Mouse (Mus musculus) heart, embryonic 15.5 days (tissue): Measurements from ENCODE around the gene Itgad. TPM values are rescaled to one million over a fixed set of nuclear protein-coding genes. Genes with fewer than 3 reads are reported as not detected.

Experiments
- ATAC-seq: fragments of 200-750 bp; cut with Nextera tagmentation; replicated peaks from 2 replicates; pipeline ENCODE4 v1.8.0; 2017; ENCODE audit warnings: low read depth, moderate TSS enrichment; ENCODE audit not compliant: insufficient number of reproducible peaks, insufficient read depth, low FRiP score
- H3K27ac ChIP-seq: fragments of 300-500 bp; sonication (generic); 2 replicates; pipeline ENCODE4 v1.5.1; 2015; ENCODE audit warnings: mild to moderate bottlenecking, inconsistent platforms
- H3K27me3 ChIP-seq: fragments of 300-500 bp; sonication (generic); 2 replicates; pipeline ENCODE4 v1.6.1; 2015; ENCODE audit warnings: inconsistent platforms
- H3K36me3 ChIP-seq: fragments of 300-500 bp; sonication (generic); 2 replicates; pipeline ENCODE4 v1.6.1; 2015; ENCODE audit warnings: mild to moderate bottlenecking, inconsistent platforms
- H3K4me1 ChIP-seq: fragments of 300-500 bp; sonication (generic); replicated peaks from 2 replicates; pipeline ENCODE4 v1.6.1; 2015; ENCODE audit warnings: inconsistent platforms
- H3K4me2 ChIP-seq: fragments of 300-500 bp; sonication (generic); 2 replicates; pipeline ENCODE4 v1.6.1; 2015; ENCODE audit warnings: inconsistent platforms, mild to moderate bottlenecking, moderate library complexity
- H3K4me3 ChIP-seq: fragments of 300-500 bp; sonication (generic); 2 replicates; pipeline ENCODE4 v1.5.1; 2015; ENCODE audit warnings: mild to moderate bottlenecking, inconsistent platforms
- H3K9ac ChIP-seq: fragments of 300-500 bp; sonication (generic); 2 replicates; pipeline ENCODE4 v1.6.1; 2015; ENCODE audit warnings: mild to moderate bottlenecking, inconsistent platforms
- H3K9me3 ChIP-seq: fragments of 300-500 bp; sonication (generic); replicated peaks from 2 replicates; pipeline ENCODE4 v1.6.1; 2016; ENCODE audit warnings: inconsistent platforms
- WGBS: fragments of 180-500 bp; shearing (Covaris S2); methylation state at CpG from one replicate; pipeline ENCODE4 v1.1.7; 2015; ENCODE audit warnings: mixed read lengths; 5-methylcytosine and 5-hydroxymethylcytosine counted together
- polyA plus RNA-seq: library from polyadenylated mRNA; unstranded; fragments of >200 nt; fragmentation: Nextera tagmentation; extraction: Ambion mirVana; gene quantifications from 2 replicates; pipeline ENCODE4 v1.2.1, GENCODE M21; 2015

Gene Itgad
- polyA plus RNA-seq = 0.20 TPM in 2 replicates

DNA sequence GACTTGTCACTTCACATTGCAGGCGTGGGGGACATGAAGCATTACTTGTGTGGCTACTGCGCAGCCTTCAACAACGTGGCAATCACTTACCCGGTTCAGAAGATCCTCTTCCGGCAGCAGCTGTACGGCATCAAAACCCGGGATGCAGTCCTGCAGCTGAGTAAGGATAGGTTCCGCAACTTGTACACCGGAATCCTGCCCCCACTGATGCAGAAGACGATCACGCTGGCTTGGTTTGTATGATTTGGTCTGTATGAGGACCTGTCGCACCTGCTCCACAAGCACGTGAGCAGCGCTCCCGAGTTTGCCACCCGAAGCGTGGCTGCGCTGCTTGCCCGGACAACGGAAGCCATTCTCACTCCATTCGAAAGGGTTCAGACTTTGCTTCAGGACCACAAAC lies at the start of gene Itgad:
Gene Itgad, plus strand, starts transcription at position 301 of the 400 bp plus-strand sequence.
- H3K9me3 ChIP-seq = no peaks in the 10 kb centered on the region
- no peak within 1 kb of the TSS for H3K27ac ChIP-seq
- H3K4me2 ChIP-seq = peak within 1 kb of the TSS; percentile 53
- no peaks in the 10 kb centered on the region for H3K4me1 ChIP-seq
- H3K4me3 ChIP-seq = peak within 1 kb of the TSS; percentile 19; the same call in 1 of the 2 replicates
- 86% methylated on average over 21 of the region's 21 CpGs for WGBS
- H3K9ac ChIP-seq = no peak within 1 kb of the TSS
- 0 out of 2 replicates have a peak, but pooled peaks cover 3% of the 10 kb centered on the region for H3K27me3 ChIP-seq
- no peak for ATAC-seq
- H3K36me3 ChIP-seq = no peaks in the 10 kb centered on the region

GRCm38 (mm10) chr7:128105246-128105645 lies 48.9 kb upstream of the Itgad start:
- no peak for ATAC-seq
- Histone ChIP-seq H3K36me3 (no peaks in the 10 kb centered on the region), H3K4me2 (no peak overlapping the region), H3K4me3 (no peak overlapping the region), H3K4me1 (no peaks in the 10 kb centered on the region), H3K27me3 (no peaks in the 10 kb centered on the region), H3K9me3 (no peaks in the 10 kb centered on the region), H3K27ac (no peak overlapping the region), H3K9ac (no peak overlapping the region)
- WGBS = 54% methylated on average over 4 of the region's 4 CpGs

DNA sequence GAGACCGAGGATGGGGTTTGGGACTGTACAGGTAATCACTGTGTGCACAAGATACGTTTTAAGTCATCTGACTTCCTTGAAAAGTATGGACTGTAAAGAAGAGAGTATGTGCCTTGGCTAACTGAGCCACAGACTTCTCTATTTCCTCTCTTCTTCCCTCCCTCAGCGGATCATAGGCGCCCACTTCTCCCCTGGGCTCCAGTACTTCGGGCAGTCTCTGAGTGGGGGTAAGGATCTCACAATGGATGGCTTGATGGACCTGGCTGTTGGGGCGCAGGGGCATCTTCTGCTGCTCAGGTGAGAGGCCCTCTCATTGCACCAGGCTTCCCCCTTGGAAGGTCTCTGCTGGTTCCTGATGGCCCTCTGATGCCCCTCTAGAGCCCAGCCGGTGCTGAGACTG lies 46.7 kb upstream of the Itgad start:
- Histone ChIP-seq H3K4me2 (no peak overlapping the region), H3K9ac (no peak overlapping the region), H3K9me3 (no peaks in the 10 kb centered on the region), H3K36me3 (no peaks in the 10 kb centered on the region), H3K27me3 (no peaks in the 10 kb centered on the region), H3K4me3 (no peak overlapping the region), H3K4me1 (no peaks in the 10 kb centered on the region), H3K27ac (no peak overlapping the region)
- ATAC-seq = no peak
- WGBS = 87% methylated on average over 7 of the region's 7 CpGs

DNA sequence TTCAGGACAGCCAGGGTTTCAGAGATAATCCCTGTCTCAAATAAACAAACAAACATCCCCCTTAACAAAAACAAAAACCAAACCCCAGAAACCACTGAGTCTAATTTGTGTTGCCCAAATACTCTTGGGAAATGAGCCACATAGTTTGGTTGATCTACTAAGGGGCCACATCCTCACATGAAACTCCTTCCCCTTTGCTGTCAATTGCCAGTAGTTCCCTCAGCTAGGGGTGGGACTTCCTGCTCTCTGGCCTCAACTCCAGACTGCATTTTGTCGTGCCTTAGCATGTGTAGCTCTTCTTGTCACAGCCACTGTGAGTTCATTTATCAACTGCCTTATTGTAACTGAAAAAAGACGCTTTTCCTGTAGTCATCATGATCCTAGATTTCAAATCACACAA lies 43.9 kb upstream of the Itgad start:
- no peak overlapping the region for H3K4me3 ChIP-seq
- H3K36me3 ChIP-seq = no peaks in the 10 kb centered on the region
- H3K27ac ChIP-seq = no peak overlapping the region
- no peaks in the 10 kb centered on the region for H3K27me3 ChIP-seq
- no peak for ATAC-seq
- H3K9ac ChIP-seq = no peak overlapping the region
- H3K9me3 ChIP-seq = no peaks in the 10 kb centered on the region
- 51% methylated on average over 2 of the region's 2 CpGs for WGBS
- H3K4me1 ChIP-seq = no peaks in the 10 kb centered on the region
- no peak overlapping the region for H3K4me2 ChIP-seq

DNA sequence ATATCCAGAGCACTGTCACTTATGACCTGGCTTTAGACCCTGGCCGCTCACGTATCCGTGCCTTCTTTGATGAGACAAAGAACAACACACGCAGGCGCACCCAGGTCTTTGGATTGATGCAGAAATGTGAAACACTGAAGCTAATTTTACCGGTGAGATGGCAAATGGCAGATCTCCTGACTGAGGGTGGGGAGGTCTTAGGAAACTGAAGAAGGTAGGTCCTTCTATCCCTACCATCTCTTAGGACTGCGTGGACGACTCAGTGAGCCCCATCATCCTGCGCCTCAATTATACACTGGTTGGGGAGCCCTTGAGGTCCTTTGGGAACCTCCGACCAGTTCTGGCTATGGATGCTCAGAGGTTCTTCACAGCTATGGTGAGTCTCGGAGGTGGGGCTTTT lies 42.0 kb upstream of the Itgad start:
- H3K27me3 ChIP-seq = no peaks in the 10 kb centered on the region
- 85% methylated on average over 11 of the region's 11 CpGs for WGBS
- H3K27ac ChIP-seq = no peak overlapping the region
- no peaks in the 10 kb centered on the region for H3K36me3 ChIP-seq
- H3K9me3 ChIP-seq = no peaks in the 10 kb centered on the region
- no peak overlapping the region for H3K4me2 ChIP-seq
- no peak overlapping the region for H3K9ac ChIP-seq
- H3K4me3 ChIP-seq = no peak overlapping the region
- ATAC-seq = no peak
- H3K4me1 ChIP-seq = no peaks in the 10 kb centered on the region

DNA sequence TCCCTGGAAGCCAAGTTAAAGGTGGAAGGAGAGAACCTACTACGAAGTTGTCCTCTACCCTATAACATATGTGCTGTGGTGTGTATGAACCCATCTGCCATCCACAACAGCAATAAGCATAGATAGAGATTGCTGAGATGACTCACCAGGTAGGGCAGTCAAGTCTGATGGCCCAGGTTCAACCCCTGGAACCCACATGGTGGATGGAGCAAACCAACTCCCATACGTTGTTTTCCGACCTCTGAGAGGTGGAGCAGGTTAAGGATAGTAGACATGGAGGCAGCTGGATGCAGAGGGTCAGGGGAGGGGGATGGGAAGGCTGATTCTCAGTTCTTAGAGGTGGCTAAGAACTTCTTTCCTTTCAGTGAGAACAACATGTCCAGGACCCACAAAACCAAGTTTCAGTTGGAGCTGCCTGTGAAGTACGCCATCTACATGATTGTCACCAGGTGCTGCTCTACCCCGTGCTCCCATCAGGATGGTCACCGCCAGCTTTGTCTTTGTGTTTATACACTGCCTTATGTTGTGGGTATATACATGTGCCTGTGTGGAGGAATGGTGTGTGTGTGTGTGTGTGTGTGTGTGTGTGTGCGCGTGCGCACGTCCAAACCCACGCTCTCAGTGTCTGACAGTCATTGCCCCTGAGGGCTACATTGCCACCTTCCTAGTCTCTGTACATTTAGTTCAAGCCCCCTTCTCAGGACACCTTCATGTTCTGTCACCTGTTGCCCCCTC lies 39.6 kb upstream of the Itgad start:
- Histone ChIP-seq H3K4me1 (no peaks in the 10 kb centered on the region), H3K9me3 (no peaks in the 10 kb centered on the region), H3K4me2 (no peak overlapping the region), H3K9ac (no peak overlapping the region), H3K27me3 (no peaks in the 10 kb centered on the region), H3K27ac (no peak overlapping the region), H3K4me3 (no peak overlapping the region), H3K36me3 (no peaks in the 10 kb centered on the region)
- no peak; the same call in 1 of the 2 replicates for ATAC-seq
- WGBS = 88% methylated on average over 11 of the region's 11 CpGs

DNA sequence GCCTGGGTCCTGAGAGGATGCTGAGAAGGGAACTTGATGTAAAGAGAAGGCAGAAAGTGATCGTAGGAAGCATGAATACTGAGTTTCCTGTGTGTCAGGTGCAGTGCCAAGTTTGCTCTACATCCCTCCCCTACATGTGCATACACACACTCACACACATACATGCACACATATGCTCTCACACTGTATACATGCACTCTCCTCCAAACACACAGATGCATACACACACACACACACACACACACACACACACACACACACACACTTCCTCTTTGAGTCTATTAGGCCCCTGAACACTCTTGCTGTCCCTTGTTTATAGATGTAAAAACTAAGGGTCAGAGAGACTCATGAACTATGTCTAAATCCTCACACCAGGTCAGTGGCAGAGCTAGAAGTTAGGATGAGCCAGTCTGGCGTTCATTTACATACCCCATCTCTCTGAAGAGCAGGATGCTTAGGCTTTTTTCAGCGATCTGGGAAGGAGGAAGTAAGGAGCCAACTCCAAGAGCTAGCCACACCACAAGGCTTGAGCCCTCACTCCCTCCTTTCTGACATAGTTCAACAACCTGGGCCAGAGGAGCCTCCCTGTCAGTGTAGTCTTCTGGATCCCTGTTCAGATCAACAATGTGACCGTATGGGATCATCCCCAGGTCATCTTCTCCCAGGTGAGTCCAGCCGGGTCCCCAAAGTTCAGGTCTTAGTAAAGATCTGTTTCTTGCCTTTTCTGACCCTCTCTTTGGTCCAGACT lies 38.8 kb upstream of the Itgad start:
- Histone ChIP-seq H3K36me3 (no peaks in the 10 kb centered on the region), H3K27ac (no peak overlapping the region), H3K9me3 (no peaks in the 10 kb centered on the region), H3K4me1 (no peaks in the 10 kb centered on the region), H3K4me3 (no peak overlapping the region), H3K27me3 (no peaks in the 10 kb centered on the region), H3K4me2 (no peak overlapping the region), H3K9ac (no peak overlapping the region)
- 72% methylated on average over 5 of the region's 5 CpGs for WGBS
- no peak for ATAC-seq

GRCm38 (mm10) chr7:128116396-128116795 lies 37.8 kb upstream of the Itgad start:
- Histone ChIP-seq H3K4me3 (no peak overlapping the region), H3K9ac (no peak overlapping the region), H3K4me1 (no peaks in the 10 kb centered on the region), H3K27me3 (0 out of 2 replicates have a peak, but pooled peaks cover 3% of the 10 kb centered on the region), H3K4me2 (no peak overlapping the region), H3K36me3 (no peaks in the 10 kb centered on the region), H3K27ac (no peak overlapping the region), H3K9me3 (no peaks in the 10 kb centered on the region)
- ATAC-seq = no peak
- WGBS = 88% methylated on average over 5 of the region's 5 CpGs

DNA sequence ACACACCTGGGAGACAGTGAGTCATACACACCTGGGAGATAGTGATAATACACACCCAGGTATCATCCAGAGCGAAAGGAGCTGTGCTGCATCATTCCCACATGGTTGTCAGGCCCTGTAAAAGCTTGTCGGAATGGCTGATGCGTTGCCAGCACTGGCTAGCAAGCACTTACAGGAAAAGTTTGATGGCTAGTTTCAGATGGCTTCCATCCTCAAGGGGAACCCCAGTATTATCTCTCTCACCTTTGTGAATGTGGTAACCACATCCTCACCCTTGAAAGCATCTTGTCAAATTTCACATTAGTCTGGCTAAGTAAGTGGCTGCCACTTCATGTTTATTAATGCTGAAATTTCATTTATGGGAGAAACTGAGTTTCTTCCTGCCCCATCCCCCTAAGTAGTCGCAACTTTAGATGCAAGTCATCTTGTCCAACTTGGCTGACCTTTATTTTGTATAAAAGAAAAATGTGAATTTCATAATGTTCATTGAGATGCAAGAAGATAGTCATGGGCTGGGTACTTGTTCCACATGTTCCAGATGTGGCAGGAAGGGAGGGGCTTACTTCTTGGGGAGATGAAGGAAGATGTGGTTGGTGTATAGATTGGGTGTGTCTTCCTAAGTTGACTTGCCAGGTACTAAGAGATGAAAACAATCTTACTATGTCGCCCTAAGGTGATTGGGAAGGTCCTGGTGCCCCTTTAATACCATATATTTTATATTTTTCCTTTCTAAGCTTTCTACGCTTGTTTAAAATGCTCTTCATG lies 34.3 kb upstream of the Itgad start:
- Histone ChIP-seq H3K36me3 (no peaks in the 10 kb centered on the region), H3K9ac (no peak overlapping the region), H3K27me3 (0 out of 2 replicates have a peak, but pooled peaks cover 3% of the 10 kb centered on the region), H3K4me2 (no peak overlapping the region), H3K9me3 (no peaks in the 10 kb centered on the region), H3K4me1 (no peaks in the 10 kb centered on the region), H3K27ac (no peak overlapping the region), H3K4me3 (no peak overlapping the region)
- ATAC-seq = no peak
- WGBS = 71% methylated on average over 6 of the region's 6 CpGs

- H3K36me3 ChIP-seq = no peaks in the 10 kb centered on the region
- peaks cover 9% of the 10 kb centered on the region for H3K4me1 ChIP-seq
- no peaks in the 10 kb centered on the region for H3K9me3 ChIP-seq
- WGBS = 58% methylated on average over 8 of the region's 8 CpGs
- no peak for ATAC-seq
- H3K9ac ChIP-seq = no peak within 1 kb of the TSS
- no peaks in the 10 kb centered on the region for H3K27me3 ChIP-seq
- no peak within 1 kb of the TSS for H3K27ac ChIP-seq
- no peak within 1 kb of the TSS for H3K4me3 ChIP-seq
- no peak within 1 kb of the TSS for H3K4me2 ChIP-seq
Measured at GRCm38 (mm10) chr7:128128741-128129720, 25.1 kb upstream of the Itgad start, which contains the start of gene Itgax. Gene Itgax (plus strand): TSS chr7:128129547.
